Mouse (Mus musculus) kidney, embryonic 14.5 days (tissue): ENCODE results near the gene Ppp1r9b. TPM values are rescaled to one million over a fixed set of nuclear protein-coding genes. Genes with fewer than 3 reads are reported as not detected.
"Not testable (repeated sequence)": the region's sequence is repeated elsewhere in the genome, so short reads cannot be mapped to it uniquely, and the experiment has no call there.

ENCODE experiments used
- ATAC-seq: fragments of 200-750 bp; cut with Nextera tagmentation; 2 replicates; pipeline ENCODE4 v1.8.0; 2017; ENCODE audit warnings: moderate number of reproducible peaks, mild to moderate bottlenecking, moderate TSS enrichment, moderate library complexity; ENCODE audit not compliant: low FRiP score, low TSS enrichment
- H3K27ac ChIP-seq: fragments of 300-500 bp; sonication (generic); 2 replicates; pipeline ENCODE4 v1.5.1; 2014; ENCODE audit warnings: low read depth, mild to moderate bottlenecking, low read length, moderate library complexity, mixed read lengths
- H3K27me3 ChIP-seq: fragments of 300-500 bp; sonication (generic); 2 replicates; pipeline ENCODE4 v1.6.1; 2014; ENCODE audit warnings: mild to moderate bottlenecking, low read length; ENCODE audit not compliant: control insufficient read depth, insufficient read depth
- H3K36me3 ChIP-seq: fragments of 300-500 bp; sonication (generic); 2 replicates; pipeline ENCODE4 v1.6.1; 2014; ENCODE audit warnings: low read length, mixed read lengths; ENCODE audit not compliant: control insufficient read depth, insufficient read depth
- H3K4me1 ChIP-seq: fragments of 300-500 bp; sonication (generic); 2 replicates; pipeline ENCODE4 v1.6.1; 2014; ENCODE audit warnings: low read length, mixed read lengths; ENCODE audit not compliant: control insufficient read depth, insufficient read depth
- H3K4me2 ChIP-seq: fragments of 300-500 bp; sonication (generic); replicated peaks from 2 replicates; pipeline ENCODE4 v1.6.1; 2014; ENCODE audit warnings: low read depth, mild to moderate bottlenecking, low read length
- H3K4me3 ChIP-seq: fragments of 300-500 bp; sonication (generic); 2 replicates; pipeline ENCODE4 v1.5.1; 2014; ENCODE audit warnings: mild to moderate bottlenecking, low read length
- H3K9ac ChIP-seq: fragments of 300-500 bp; sonication (generic); 2 replicates; pipeline ENCODE4 v1.6.1; 2014; ENCODE audit warnings: low read depth, mild to moderate bottlenecking, low read length, moderate library complexity
- H3K9me3 ChIP-seq: fragments of 300-500 bp; sonication (generic); 2 replicates; pipeline ENCODE4 v1.6.1; 2016; ENCODE audit warnings: low read length; ENCODE audit not compliant: control insufficient read depth
- WGBS: fragments of 180-500 bp; shearing (Covaris S2); extraction: QIAGEN DNeasy Blood & Tissue Kit; methylation state at CpG from one replicate; pipeline ENCODE4 v1.1.7; 2014; 5-methylcytosine and 5-hydroxymethylcytosine counted together
- polyA plus RNA-seq: library from polyadenylated mRNA; unstranded; fragments of >200 nt; fragmentation: Nextera tagmentation; extraction: Ambion mirVana; gene quantifications from 2 replicates; pipeline ENCODE4 v1.2.1, GENCODE M21; 2014

Ppp1r9b gene
- polyA plus RNA-seq, 1 experiment from 2014 or later, result 14.6 TPM

- 85% methylated on average over 9 of the region's 9 CpGs for WGBS
- H3K4me3 ChIP-seq, result no peak overlapping the region
These were observed 35.7 kb upstream of the Ppp1r9b start for GRCm38 (mm10) chr11:94955103-94955502.

GRCm38 (mm10) chr11:94957693-94958064 is 33.2 kb upstream of the Ppp1r9b start:
- 79% methylated on average over 9 of the region's 9 CpGs for WGBS
- Histone ChIP-seq H3K27me3 (no peaks in the 10 kb centered on the region), H3K9ac (no peak overlapping the region), H3K9me3 (no peaks in the 10 kb centered on the region), H3K4me2 (no peak overlapping the region), H3K4me1 (peaks cover 8% of the 10 kb centered on the region; the same call in 1 of the 2 replicates), H3K27ac (no peak overlapping the region; the same call in 1 of the 2 replicates), H3K36me3 (no peaks in the 10 kb centered on the region), H3K4me3 (no peak overlapping the region)
- 0 out of 2 replicates have a peak, but pooled peaks have one; percentile 35 for ATAC-seq

More at GRCm38 (mm10) chr11:94955103-94955502, 35.7 kb upstream of the Ppp1r9b start:
- Histone ChIP-seq H3K4me2 (no peak overlapping the region), H3K27me3 (no peaks in the 10 kb centered on the region), H3K9me3 (no peaks in the 10 kb centered on the region), H3K9ac (no peak overlapping the region), H3K27ac (no peak overlapping the region), H3K4me1 (peaks cover 8% of the 10 kb centered on the region; the same call in 1 of the 2 replicates), H3K36me3 (peaks cover 14% of the 10 kb centered on the region)
- ATAC-seq, result no peak

- Histone ChIP-seq H3K36me3 (no peaks in the 10 kb centered on the region), H3K4me2 (no peak overlapping the region), H3K9ac (no peak overlapping the region), H3K9me3 (no peaks in the 10 kb centered on the region), H3K27ac (peak overlapping the region; percentile 37; the same call in 1 of the 2 replicates), H3K4me3 (no peak overlapping the region), H3K4me1 (peaks cover 8% of the 10 kb centered on the region; the same call in 1 of the 2 replicates), H3K27me3 (no peaks in the 10 kb centered on the region)
- peak; percentile 65 for ATAC-seq
- 17% methylated on average over 8 of the region's 8 CpGs for WGBS
These were observed 32.6 kb upstream of the Ppp1r9b start for GRCm38 (mm10) chr11:94958065-94958858.

- Histone ChIP-seq H3K4me1 (peaks cover 8% of the 10 kb centered on the region; the same call in 1 of the 2 replicates), H3K27ac (no peak overlapping the region), H3K4me3 (no peak overlapping the region), H3K36me3 (no peaks in the 10 kb centered on the region), H3K4me2 (no peak overlapping the region), H3K9ac (no peak overlapping the region), H3K9me3 (no peaks in the 10 kb centered on the region), H3K27me3 (no peaks in the 10 kb centered on the region)
- peak; percentile 35; the same call in 1 of the 2 replicates for ATAC-seq
- 64% methylated on average over 5 of the region's 5 CpGs for WGBS
These were observed 28.2 kb upstream of the Ppp1r9b start for GRCm38 (mm10) chr11:94962534-94963101.

- no peak within 1 kb of the TSS for H3K9ac ChIP-seq
- no peak within 1 kb of the TSS for H3K4me2 ChIP-seq
- H3K4me1 ChIP-seq, result no peaks in the 10 kb centered on the region
- peaks cover 4% of the 10 kb centered on the region; the same call in 1 of the 2 replicates for H3K27me3 ChIP-seq
- WGBS, result 40% methylated on average over 4 of the region's 4 CpGs
- H3K27ac ChIP-seq, result no peak within 1 kb of the TSS
- H3K9me3 ChIP-seq, result no peaks in the 10 kb centered on the region
- ATAC-seq, result no peak
- H3K4me3 ChIP-seq, result no peak within 1 kb of the TSS
- H3K36me3 ChIP-seq, result no peaks in the 10 kb centered on the region
These were observed 23.4 kb upstream of the Ppp1r9b start, which contains the start of gene Hils1 for GRCm38 (mm10) chr11:94967419-94967818. Hils1 (plus strand) TSS chr11:94967593.

GRCm38 (mm10) chr11:94968187-94968586 is 22.6 kb upstream of the Ppp1r9b start:
- 86% methylated on average over 7 of the region's 7 CpGs for WGBS
- no peak overlapping the region for H3K9ac ChIP-seq
- H3K4me1 ChIP-seq, result no peaks in the 10 kb centered on the region
- no peak for ATAC-seq
- no peaks in the 10 kb centered on the region for H3K36me3 ChIP-seq
- no peak overlapping the region for H3K27ac ChIP-seq
- no peak overlapping the region for H3K4me3 ChIP-seq
- H3K4me2 ChIP-seq, result no peak overlapping the region
- peaks cover 4% of the 10 kb centered on the region; the same call in 1 of the 2 replicates for H3K27me3 ChIP-seq
- no peaks in the 10 kb centered on the region for H3K9me3 ChIP-seq

GRCm38 (mm10) chr11:94969709-94970108 is 21.1 kb upstream of the Ppp1r9b start:
- H3K4me2 ChIP-seq, H3K4me1 ChIP-seq, H3K27ac ChIP-seq, H3K4me3 ChIP-seq, H3K9ac ChIP-seq, ATAC-seq, H3K36me3 ChIP-seq, H3K27me3 ChIP-seq, H3K9me3 ChIP-seq: not testable (repeated sequence)
- 89% methylated on average over 4 of the region's 4 CpGs for WGBS

- Histone ChIP-seq H3K4me3 (no peak overlapping the region), H3K9ac (no peak overlapping the region), H3K9me3 (no peaks in the 10 kb centered on the region), H3K27ac (no peak overlapping the region), H3K4me1 (no peaks in the 10 kb centered on the region), H3K36me3 (no peaks in the 10 kb centered on the region), H3K27me3 (peaks cover 4% of the 10 kb centered on the region; the same call in 1 of the 2 replicates), H3K4me2 (no peak overlapping the region)
- WGBS, result 59% methylated on average over 15 of the region's 15 CpGs
- ATAC-seq, result peak; percentile 25
These were observed 20.5 kb upstream of the Ppp1r9b start for GRCm38 (mm10) chr11:94970210-94970943.
